Mouse (Mus musculus): ENCODE measurements around the gene Dcun1d4. TPM values are rescaled to one million over a fixed set of nuclear protein-coding genes. Genes with fewer than 3 reads are reported as not detected.

The Dcun1d4 gene
- polyA plus RNA-seq, 1 experiment from 2014 or later: 71.0 TPM

DNA sequence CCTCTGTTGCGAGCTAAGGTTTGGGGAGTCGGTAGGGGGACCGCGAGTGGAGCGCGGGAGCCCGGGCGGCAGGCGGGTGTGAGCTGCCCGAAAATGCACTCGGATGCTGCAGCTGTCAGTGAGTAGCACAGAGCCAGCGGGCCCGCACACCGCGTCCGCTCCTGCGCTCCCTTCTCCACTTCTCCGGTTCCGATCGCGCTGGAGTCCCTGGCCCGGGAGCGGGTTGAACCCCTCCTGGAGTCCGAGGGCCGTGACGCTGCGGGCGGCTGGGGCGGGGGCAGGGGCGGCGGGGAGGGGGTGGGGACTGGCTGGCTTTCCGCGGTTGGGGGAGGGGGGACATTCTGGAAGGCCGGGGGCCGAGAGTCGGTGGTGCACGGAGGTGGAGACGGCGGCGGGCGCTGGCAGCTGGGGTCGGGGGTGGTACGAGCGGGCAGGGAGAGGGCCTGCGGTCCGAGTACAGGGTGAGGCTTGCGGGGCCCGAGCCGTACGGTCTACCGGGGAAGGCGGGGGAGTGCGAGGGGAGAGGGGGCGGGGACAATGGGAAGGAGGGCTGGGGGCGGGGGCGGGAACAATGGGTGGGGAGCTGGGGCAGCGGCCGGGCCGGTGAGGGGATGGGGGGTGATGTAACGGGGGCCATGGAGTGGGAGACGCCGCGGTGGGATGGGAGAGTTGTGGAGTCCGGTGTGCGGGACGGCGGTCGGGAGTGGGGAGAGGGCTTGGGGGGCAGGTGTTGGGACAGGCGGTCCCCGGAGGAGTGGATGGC, 10.5 kb downstream of the Dcun1d4 start:
- ATAC-seq (ENCODE audit: insufficient read depth, low FRiP score, low TSS enrichment) (peak; percentile 45), DNase-seq (ENCODE audit: low spot score) (peak; percentile 55)
- Histone ChIP-seq H3K4me1 (ENCODE audit: control insufficient read depth, insufficient read depth, low read length) (peaks cover 8% of the 10 kb centered on the region), H3K9ac (ENCODE audit: low read length) (peak overlapping the region; percentile 84), H3K4me2 (ENCODE audit: low read depth) (peak overlapping the region; percentile 97), H3K9me3 (ENCODE audit: control insufficient read depth, low read length) (no peaks in the 10 kb centered on the region), H3K27me3 (ENCODE audit: control insufficient read depth, insufficient read depth, low read length) (no peaks in the 10 kb centered on the region), H3K27ac (ENCODE audit: low read depth, low read length) (peak overlapping the region; percentile 95), H3K36me3 (ENCODE audit: control insufficient read depth, insufficient read depth, low read length) (no peaks in the 10 kb centered on the region), H3K4me3 (ENCODE audit: low read depth, low read length) (peak overlapping the region; percentile 89)
- WGBS: under 1% methylated on average over 42 of the region's 70 CpGs

DNA sequence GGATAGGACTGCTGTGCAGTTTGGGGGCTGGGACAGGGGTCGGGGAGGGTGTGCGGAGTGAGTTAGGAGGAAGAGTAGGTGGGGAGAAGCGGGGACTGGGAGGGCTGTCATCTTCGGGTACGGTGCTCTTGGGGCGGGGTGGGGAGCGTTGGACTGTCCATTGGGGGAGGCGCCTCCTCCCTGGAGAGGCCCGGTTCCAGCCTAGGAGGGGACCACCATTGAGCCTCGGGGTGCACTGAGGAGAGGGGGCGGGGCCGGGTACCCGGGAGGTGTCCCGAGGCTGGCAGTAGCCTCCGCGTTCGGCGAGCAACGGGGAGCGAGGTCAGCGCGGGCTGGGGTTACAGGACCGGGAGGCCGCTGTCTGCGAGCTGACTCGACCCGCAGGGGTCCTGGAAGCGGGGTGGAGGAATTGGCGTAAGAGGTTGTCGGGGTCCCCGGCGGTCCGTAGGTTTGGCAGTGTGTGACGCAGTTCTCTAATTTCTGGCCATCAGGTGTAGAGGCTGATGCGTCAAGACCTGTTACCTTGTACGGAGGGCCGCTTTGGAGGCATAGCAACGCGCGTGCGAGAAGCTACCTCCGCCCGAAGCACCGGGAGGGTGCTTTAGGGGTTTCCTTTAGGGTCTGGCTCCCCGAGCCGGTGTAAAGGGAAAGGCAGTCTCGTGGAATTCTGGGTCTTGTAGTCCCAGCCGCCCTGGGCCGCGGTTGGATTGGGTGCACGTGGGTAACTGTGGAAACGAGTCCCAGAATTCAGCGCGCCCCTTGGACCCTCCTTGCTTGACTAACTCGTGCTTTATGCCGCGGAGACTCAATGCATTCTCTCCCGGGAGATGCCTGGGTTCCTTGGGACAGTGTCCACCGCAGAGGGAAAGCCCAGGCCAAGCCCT, 11.3 kb downstream of the Dcun1d4 start:
- no peaks in the 10 kb centered on the region for H3K27me3 ChIP-seq (ENCODE audit: control insufficient read depth, insufficient read depth, low read length)
- under 1% methylated on average over 52 of the region's 59 CpGs for WGBS
- ATAC-seq (ENCODE audit: insufficient read depth, low FRiP score, low TSS enrichment) (peak; percentile 60), DNase-seq (ENCODE audit: low spot score) (peak; percentile 92)
- H3K9me3 ChIP-seq (ENCODE audit: control insufficient read depth, low read length): no peaks in the 10 kb centered on the region
- H3K36me3 ChIP-seq (ENCODE audit: control insufficient read depth, insufficient read depth, low read length): no peaks in the 10 kb centered on the region
- H3K4me3 ChIP-seq (ENCODE audit: low read depth, low read length): peak overlapping the region; percentile 89
- peaks cover 8% of the 10 kb centered on the region for H3K4me1 ChIP-seq (ENCODE audit: control insufficient read depth, insufficient read depth, low read length)
- H3K9ac ChIP-seq (ENCODE audit: low read length): peak overlapping the region; percentile 84
- peak overlapping the region; percentile 97 for H3K4me2 ChIP-seq (ENCODE audit: low read depth)
- peak overlapping the region; percentile 95 for H3K27ac ChIP-seq (ENCODE audit: low read depth, low read length)

DNA sequence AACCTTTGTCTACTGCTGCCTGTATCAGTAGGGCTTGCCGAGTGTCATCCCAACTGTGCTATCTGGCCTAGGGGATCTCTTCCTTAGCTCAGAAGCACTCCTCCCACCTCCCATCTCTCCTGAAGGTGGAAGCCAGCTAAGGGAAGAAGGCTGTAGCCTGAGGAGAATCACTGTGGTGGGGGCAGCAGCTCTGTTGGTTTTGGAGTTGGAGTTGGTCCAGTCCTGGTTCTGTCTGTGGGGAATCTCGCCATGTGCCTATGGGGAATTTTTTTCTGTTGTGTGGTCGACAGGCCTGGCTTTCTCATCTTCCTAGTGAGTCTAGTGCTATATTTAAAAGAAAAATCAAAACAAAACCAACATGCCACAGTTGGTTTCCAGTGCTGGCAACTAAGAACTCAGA, 16.6 kb downstream of the Dcun1d4 start:
- Histone ChIP-seq H3K27me3 (ENCODE audit: control insufficient read depth, insufficient read depth, low read length) (no peaks in the 10 kb centered on the region), H3K9ac (ENCODE audit: low read length) (no peak overlapping the region), H3K4me3 (ENCODE audit: low read depth, low read length) (no peak overlapping the region), H3K36me3 (ENCODE audit: control insufficient read depth, insufficient read depth, low read length) (no peaks in the 10 kb centered on the region; the same call in 1 of the 2 replicates), H3K9me3 (ENCODE audit: control insufficient read depth, low read length) (no peaks in the 10 kb centered on the region), H3K4me1 (ENCODE audit: control insufficient read depth, insufficient read depth, low read length) (peaks cover 4% of the 10 kb centered on the region; the same call in 1 of the 2 replicates), H3K27ac (ENCODE audit: low read depth, low read length) (no peak overlapping the region), H3K4me2 (ENCODE audit: low read depth) (no peak overlapping the region)
- DNase-seq (ENCODE audit: low spot score): no peak
- WGBS: 87% methylated on average over 3 of the region's 3 CpGs
- ATAC-seq (ENCODE audit: insufficient read depth, low FRiP score, low TSS enrichment): no peak

DNA sequence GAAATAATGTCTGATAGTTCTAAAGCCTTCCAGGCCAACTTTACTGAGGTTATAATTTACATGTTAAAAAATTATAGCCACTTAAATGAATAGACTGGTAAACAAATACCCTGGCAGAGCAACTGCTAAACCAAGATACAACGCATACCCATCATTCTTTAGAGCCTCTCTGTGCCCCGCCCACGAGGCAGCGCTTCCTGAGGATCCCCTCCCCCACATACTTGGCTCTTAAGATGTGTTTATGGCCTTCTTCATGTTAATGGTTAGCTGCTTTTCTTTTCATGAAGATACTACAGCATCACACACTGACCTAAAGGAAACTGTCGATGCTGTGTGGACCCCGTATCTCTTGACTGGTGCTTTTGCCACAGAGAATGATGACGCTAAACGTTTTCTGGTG, 17.8 kb downstream of the Dcun1d4 start:
- no peaks in the 10 kb centered on the region for H3K9me3 ChIP-seq (ENCODE audit: control insufficient read depth, low read length)

DNA sequence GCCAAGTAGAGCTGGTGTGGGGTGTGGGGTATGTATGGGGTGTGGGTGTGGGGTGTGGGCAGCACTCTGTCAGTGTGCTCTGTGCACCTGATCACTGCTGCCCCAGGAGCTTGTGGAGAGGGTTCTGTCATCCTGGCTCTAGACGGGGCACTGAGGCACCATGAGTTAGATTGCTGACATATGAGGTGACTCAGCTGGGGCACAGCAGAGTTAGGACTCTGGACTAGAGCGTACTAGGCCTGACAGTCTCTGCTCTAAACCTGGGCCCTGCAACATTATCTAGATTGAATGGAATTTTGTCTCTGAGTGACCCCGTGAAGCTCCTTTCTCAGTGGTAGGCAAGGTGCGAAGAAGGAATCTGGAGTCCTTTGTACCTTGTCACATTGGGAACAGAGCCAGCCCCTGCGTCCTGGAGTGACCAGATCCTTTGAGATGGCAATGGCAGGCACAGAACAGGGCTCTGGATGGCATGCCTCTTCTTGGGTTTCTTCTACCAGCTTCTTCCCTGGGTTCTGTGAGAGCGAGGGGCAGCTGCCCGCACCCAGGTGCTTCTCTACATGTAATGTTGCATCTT, 20.2 kb downstream of the Dcun1d4 start:
- ATAC-seq (ENCODE audit: insufficient read depth, low FRiP score, low TSS enrichment) (no peak), DNase-seq (ENCODE audit: low spot score) (no peak)
- Histone ChIP-seq H3K27me3 (ENCODE audit: control insufficient read depth, insufficient read depth, low read length) (no peaks in the 10 kb centered on the region), H3K36me3 (ENCODE audit: control insufficient read depth, insufficient read depth, low read length) (no peaks in the 10 kb centered on the region; the same call in 1 of the 2 replicates), H3K4me2 (ENCODE audit: low read depth) (no peak overlapping the region), H3K9ac (ENCODE audit: low read length) (no peak overlapping the region), H3K27ac (ENCODE audit: low read depth, low read length) (no peak overlapping the region), H3K4me3 (ENCODE audit: low read depth, low read length) (no peak overlapping the region), H3K4me1 (ENCODE audit: control insufficient read depth, insufficient read depth, low read length) (no peaks in the 10 kb centered on the region), H3K9me3 (ENCODE audit: control insufficient read depth, low read length) (no peaks in the 10 kb centered on the region)
- 90% methylated on average over 7 of the region's 7 CpGs for WGBS

More for the DNA sequence above, 17.8 kb downstream of the Dcun1d4 start:
- H3K36me3 ChIP-seq (ENCODE audit: control insufficient read depth, insufficient read depth, low read length): no peaks in the 10 kb centered on the region; the same call in 1 of the 2 replicates
- ATAC-seq (ENCODE audit: insufficient read depth, low FRiP score, low TSS enrichment) (no peak), DNase-seq (ENCODE audit: low spot score) (no peak)
- no peak overlapping the region for H3K4me2 ChIP-seq (ENCODE audit: low read depth)
- no peaks in the 10 kb centered on the region for H3K4me1 ChIP-seq (ENCODE audit: control insufficient read depth, insufficient read depth, low read length)
- 77% methylated on average over 8 of the region's 8 CpGs for WGBS
- H3K4me3 ChIP-seq (ENCODE audit: low read depth, low read length): no peak overlapping the region
- H3K27me3 ChIP-seq (ENCODE audit: control insufficient read depth, insufficient read depth, low read length): no peaks in the 10 kb centered on the region
- no peak overlapping the region for H3K27ac ChIP-seq (ENCODE audit: low read depth, low read length)
- H3K9ac ChIP-seq (ENCODE audit: low read length): no peak overlapping the region

DNA sequence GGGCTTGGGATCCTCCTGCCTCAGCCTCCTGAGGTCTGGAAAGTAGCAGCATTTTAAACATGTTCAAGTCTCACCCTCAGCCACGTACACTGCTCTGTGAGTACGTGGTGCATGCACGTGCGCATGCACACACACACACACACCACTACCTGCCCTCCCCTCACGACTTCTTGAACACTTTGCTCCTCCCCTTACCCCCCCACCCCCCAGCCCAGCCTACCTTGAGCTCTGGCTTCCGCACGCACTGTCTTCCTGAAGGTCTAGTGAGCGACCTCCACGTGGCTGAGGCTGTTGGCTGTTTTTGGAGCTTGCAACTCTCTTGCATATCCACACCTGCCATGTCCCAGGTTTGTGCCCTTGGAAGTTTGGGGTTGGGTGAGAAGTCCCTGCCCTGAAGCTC, 21.6 kb downstream of the Dcun1d4 start:
- ATAC-seq (ENCODE audit: insufficient read depth, low FRiP score, low TSS enrichment) (no peak), DNase-seq (ENCODE audit: low spot score) (no peak)
- Histone ChIP-seq H3K27ac (ENCODE audit: low read depth, low read length) (no peak overlapping the region), H3K9ac (ENCODE audit: low read length) (no peak overlapping the region), H3K4me1 (ENCODE audit: control insufficient read depth, insufficient read depth, low read length) (no peaks in the 10 kb centered on the region), H3K36me3 (ENCODE audit: control insufficient read depth, insufficient read depth, low read length) (no peaks in the 10 kb centered on the region; the same call in 1 of the 2 replicates), H3K4me3 (ENCODE audit: low read depth, low read length) (no peak overlapping the region), H3K9me3 (ENCODE audit: control insufficient read depth, low read length) (no peaks in the 10 kb centered on the region), H3K27me3 (ENCODE audit: control insufficient read depth, insufficient read depth, low read length) (no peaks in the 10 kb centered on the region), H3K4me2 (ENCODE audit: low read depth) (no peak overlapping the region)
- WGBS: 87% methylated on average over 9 of the region's 9 CpGs

DNA sequence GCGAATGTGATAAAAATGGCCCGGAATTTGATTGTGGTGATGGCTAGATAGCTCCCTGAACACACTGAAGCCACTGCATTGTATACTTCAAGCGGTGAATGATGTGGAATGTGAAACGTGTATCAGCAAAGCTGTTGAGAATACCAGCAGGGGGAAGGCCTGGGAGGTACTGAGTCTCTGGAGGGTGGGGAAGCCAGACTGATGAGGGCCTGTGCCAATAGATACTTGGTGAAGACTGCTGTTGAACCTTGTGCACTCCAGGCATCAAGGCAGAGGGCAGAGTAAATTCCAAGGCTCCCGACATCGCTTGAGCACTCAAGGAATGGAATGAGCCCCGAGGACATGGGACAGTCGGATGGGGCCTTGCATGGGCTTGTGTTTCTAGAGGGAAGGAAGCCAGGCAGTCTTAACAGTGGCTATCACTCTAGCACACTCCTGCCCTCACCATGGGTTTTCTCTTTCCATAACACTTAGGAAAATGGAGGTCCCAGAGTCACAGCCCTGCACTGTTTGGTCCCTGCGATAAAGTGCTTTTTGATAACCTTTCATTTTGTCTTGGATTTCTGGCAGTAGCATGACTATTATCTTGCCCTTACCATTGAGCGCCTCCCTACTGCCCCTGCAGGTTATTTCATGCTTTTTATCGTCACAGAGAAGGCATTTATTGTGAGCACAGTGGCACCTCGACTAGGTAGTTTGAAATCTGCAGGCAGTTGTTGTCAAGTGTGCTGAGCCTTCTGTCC, 22.4 kb downstream of the Dcun1d4 start:
- H3K9ac ChIP-seq (ENCODE audit: low read length): no peak overlapping the region
- no peak overlapping the region for H3K4me2 ChIP-seq (ENCODE audit: low read depth)
- ATAC-seq (ENCODE audit: insufficient read depth, low FRiP score, low TSS enrichment): no peak
- no peak overlapping the region for H3K4me3 ChIP-seq (ENCODE audit: low read depth, low read length)
- no peaks in the 10 kb centered on the region for H3K9me3 ChIP-seq (ENCODE audit: control insufficient read depth, low read length)
- no peaks in the 10 kb centered on the region for H3K27me3 ChIP-seq (ENCODE audit: control insufficient read depth, insufficient read depth, low read length)
- no peaks in the 10 kb centered on the region for H3K4me1 ChIP-seq (ENCODE audit: control insufficient read depth, insufficient read depth, low read length)
- WGBS: 82% methylated on average over 12 of the region's 12 CpGs
- no peak overlapping the region for H3K27ac ChIP-seq (ENCODE audit: low read depth, low read length)
- no peaks in the 10 kb centered on the region; the same call in 1 of the 2 replicates for H3K36me3 ChIP-seq (ENCODE audit: control insufficient read depth, insufficient read depth, low read length)
- DNase-seq (ENCODE audit: low spot score): no peak

DNA sequence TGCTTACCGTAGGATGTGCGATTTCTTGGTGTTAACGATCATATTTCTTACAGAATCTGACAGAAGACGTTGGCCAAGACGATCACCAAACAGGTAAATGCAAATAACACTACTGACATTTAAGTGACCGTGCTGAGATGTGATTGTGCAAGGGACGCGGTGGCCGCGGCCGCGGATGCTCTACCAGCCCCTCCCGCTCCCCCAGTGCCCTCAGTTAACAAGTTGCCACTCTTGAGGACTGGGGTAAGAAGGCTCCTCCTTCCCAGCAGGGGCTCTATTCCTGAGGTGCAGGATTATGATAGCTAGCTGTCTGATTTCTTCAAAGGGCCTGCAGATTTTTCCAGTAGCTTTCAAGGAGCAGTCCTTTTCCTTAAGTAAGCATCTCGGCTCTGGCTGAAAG, 30.3 kb downstream of the Dcun1d4 start:
- H3K27me3 ChIP-seq (ENCODE audit: control insufficient read depth, insufficient read depth, low read length): no peaks in the 10 kb centered on the region
- H3K9me3 ChIP-seq (ENCODE audit: control insufficient read depth, low read length): no peaks in the 10 kb centered on the region
- ATAC-seq (ENCODE audit: insufficient read depth, low FRiP score, low TSS enrichment) (no peak), DNase-seq (ENCODE audit: low spot score) (no peak)
- H3K9ac ChIP-seq (ENCODE audit: low read length): no peak overlapping the region
- no peak overlapping the region for H3K4me3 ChIP-seq (ENCODE audit: low read depth, low read length)
- WGBS: 91% methylated on average over 14 of the region's 14 CpGs
- 0 out of 2 replicates have a peak, but pooled peaks cover 2% of the 10 kb centered on the region for H3K36me3 ChIP-seq (ENCODE audit: control insufficient read depth, insufficient read depth, low read length)
- H3K27ac ChIP-seq (ENCODE audit: low read depth, low read length): no peak overlapping the region
- H3K4me2 ChIP-seq (ENCODE audit: low read depth): no peak overlapping the region
- no peaks in the 10 kb centered on the region for H3K4me1 ChIP-seq (ENCODE audit: control insufficient read depth, insufficient read depth, low read length)

Data from neural tube, embryonic 11.5 days (tissue).